Mouse (Mus musculus) urinary bladder, adult 2 months (tissue): ENCODE measurements around the gene Gm49396. TPM values are rescaled to one million over a fixed set of nuclear protein-coding genes. Genes with fewer than 3 reads are reported as not detected.

ENCODE experiments used
- DNase-seq: peaks from one replicate; pipeline ENCODE4 v3.0.0; 2022; ENCODE audit warnings: low spot score
- polyA plus RNA-seq: library from polyadenylated mRNA; depleted of rRNA; stranded (reverse); fragments of >200 nt; gene quantifications from 2 replicates; pipeline ENCODE4 v1.2.3, GENCODE M21; 2012

Gene Gm49396
- polyA plus RNA-seq, 1 experiment = 2.8 TPM

GRCm38 (mm10) chr7:30586455-30587020, 23.4 kb downstream of the Gm49396 start:
- DNase-seq = no peak

- peak; percentile 70 for DNase-seq
Measured at GRCm38 (mm10) chr7:30587842-30588667, 24.9 kb downstream of the Gm49396 start.

GRCm38 (mm10) chr7:30588676-30589434, 25.7 kb downstream of the Gm49396 start, which contains the start of gene Kmt2b:
TSS of gene Kmt2b (minus strand) at chr7:30588726.
- peak; percentile 95 for DNase-seq

DNA sequence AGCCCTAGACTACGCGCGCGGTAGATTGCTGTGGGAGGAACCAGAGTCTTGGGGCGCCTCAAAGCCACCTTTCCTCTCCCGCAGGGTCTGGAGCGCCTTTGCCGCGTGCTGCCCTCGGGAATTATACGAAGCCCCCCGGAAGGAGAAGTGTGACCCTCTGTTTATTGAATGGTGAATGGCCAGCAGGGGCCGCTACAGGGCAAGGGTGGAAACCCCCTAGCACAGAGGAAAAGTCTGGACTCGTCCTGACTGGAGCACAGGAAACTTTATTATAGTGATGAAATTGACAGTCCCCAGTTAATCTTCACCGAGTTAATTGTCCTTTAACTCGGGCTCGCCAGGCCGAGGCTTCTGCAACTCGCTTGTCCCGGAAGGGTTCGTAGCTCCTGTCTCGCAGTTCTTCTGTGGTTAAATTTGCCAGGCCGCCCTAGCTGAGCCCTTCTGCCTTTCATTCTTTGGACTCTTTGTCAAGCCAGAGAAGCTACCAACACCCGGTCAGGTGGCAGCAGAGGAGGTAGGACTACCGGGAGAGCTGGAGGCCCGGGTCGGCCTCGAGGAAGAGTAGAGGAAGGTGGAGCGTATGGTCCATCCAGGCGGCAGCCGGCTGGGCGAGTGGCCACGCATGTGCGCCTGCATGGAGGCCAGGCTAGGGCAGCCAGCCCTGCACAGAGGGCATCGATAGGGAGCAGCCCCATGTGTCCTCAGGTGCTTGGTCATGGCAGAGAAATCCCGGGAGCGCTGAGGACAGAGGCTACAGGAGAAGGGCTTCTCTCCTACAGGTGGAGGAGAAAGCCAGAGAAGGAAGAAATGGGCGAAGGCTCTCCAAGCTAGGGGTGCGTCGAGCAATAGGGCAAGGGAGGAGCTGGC, 26.5 kb downstream of the Gm49396 start:
- DNase-seq = peak; percentile 79

- DNase-seq = no peak
Measured at GRCm38 (mm10) chr7:30590927-30591604, 27.9 kb downstream of the Gm49396 start.

DNA sequence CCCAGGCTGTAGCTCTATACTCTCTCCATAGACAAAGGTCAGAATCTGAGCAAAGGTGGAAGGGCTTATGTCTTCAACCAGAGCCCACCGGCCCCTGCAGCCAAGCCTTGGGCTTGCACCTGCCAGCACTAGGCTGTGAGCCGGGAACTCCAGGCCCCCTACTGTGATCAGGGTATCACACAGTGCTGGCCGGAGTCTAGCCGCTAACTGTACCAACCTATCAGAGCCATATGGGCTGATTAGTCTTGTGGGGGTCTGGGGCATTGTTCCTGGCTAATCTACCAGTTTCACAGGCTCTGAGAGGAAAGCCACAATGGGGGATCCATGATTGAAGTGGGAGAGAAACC, 28.4 kb downstream of the Gm49396 start:
- no peak for DNase-seq

DNA sequence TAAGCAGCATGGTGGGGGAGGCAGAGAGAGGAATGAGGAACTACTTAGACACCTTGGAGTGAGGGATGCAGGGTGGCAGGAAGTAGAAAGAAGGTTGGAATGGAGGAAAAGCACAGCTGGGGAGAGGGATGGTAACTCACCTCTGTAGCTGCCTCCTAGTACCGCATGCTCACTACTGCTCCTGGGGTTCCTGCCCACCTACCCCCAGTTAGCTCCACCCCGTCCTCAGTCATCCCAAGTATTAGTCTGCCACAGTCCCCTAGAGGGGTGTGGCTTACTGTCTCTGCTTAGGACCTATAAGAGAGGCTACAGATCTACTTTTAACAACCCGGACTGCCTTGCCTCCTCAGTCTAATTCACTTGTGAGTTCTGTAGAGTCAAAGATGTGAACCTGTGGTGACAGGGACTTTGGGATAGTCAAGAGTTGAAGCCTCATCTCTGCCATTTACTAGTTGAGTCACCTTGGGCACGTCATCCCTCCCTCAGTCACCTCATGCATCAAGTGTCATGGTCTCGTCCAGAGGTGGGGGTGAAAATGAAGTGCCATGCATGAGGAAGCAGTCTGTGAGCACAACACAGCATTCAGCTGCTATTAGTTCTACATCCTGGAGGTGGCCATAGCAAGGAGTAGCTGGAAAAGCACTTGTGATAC, 29.8 kb downstream of the Gm49396 start:
- DNase-seq = no peak

GRCm38 (mm10) chr7:30593579-30594509, 30.7 kb downstream of the Gm49396 start:
- DNase-seq = no peak

DNA sequence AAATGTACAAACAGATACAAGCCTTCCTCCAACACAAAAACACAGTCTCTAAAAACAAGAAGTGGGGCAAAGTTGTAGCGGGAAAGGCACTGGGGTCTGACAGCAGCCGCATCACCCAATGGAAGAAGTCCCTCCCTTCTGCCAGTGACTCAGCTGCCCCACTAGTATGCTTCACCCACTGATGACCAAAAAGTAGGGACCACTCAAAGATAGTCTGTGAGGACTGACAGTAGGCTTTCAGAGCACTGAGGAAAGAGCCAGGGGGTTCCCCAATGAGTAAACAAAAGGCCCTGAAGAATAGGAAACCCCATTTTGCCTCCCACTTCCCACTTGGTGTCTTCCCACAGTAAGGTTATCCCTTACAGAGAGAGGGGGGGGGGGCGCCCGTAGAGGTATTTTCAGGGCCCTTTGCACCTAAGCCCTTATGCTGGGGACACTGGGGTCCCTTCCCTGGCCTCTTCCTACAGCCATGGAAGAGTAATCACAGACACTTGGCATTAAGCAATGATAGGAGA, 31.4 kb downstream of the Gm49396 start:
- DNase-seq = no peak

DNA sequence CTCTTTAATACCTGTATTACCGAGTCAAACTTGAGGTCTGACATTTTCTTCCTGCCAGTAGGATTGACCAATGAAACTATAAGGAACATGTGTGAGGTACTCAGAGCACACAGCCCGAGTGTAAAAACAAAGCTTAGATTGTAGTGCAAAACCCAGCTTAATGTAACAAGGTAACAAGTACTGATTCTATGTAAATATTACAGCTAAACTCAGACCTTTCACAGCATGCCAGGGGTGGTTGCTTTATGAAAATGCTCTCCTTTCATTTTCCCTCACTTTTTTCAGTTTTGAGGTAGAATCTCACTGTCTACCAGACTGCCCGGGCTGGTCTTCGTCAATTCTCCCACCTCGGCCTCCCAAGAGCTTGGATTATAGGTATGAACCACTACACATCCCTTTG, 32.9 kb downstream of the Gm49396 start:
- no peak for DNase-seq

DNA sequence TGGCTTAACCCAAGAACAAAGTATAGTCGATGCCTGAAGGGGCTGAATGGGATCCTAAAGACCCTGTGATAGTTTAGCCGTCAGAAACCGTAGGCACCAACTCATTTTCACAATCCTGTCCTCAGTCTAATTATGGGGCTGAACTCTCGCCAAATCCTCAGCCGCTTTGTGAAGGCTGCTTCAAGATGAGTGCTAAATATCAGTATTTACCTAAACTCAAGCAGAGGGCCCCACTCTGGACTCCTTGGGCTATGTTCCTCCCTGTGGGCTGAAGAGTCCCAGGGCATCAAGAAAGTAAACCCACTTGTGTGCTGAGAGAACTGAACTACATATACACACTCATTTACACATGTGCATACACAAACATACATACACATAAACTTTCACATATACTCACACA, 33.7 kb downstream of the Gm49396 start:
- DNase-seq = no peak

GRCm38 (mm10) chr7:30598786-30599185, 35.6 kb downstream of the Gm49396 start, which contains the start of gene Zbtb32:
TSS of gene Zbtb32 (minus strand) at chr7:30598909.
- no peak for DNase-seq

GRCm38 (mm10) chr7:30599933-30600353, 36.8 kb downstream of the Gm49396 start:
- peak; percentile 72 for DNase-seq

DNA sequence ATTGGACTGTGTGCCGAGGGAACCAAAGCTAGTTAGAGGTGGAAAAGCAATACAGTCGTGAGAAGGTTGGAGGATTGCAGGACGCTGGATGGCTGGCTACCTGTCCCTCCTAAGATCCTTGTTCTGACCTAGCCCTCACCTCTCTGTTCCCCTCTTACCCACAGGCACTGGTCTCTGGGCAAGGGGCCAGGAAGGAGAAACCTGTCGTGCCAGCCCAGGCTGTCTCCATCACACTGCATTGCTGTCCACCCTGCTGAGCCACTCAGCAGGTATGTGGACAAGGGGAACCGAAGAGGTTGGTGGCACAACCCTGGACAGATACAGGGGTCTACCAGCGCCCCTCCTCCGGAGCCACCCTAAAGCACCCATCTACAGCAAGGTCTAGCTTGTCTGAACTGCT, 37.5 kb downstream of the Gm49396 start:
- peak; percentile 57 for DNase-seq

DNA sequence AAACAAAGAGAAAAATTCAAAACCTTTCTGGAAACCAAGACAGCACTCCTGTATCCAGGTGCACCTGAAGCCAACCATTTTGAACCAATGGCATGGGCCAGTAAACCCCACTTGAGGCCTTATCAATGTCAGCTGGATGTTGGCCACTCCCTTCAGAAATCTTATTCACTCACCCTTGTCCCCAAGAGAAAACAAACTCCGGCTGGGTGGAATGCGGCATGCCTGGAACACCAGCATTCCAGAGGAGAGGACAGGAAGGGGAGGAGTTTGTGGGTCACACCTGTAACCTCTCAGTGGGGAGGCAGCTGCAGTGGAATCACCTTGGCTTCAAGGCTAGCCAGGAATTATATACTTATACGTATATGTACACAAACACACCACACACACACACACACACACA, 39.4 kb downstream of the Gm49396 start:
- DNase-seq = no peak

- DNase-seq = no peak
Measured at GRCm38 (mm10) chr7:30604424-30604823, 41.3 kb downstream of the Gm49396 start.

DNA sequence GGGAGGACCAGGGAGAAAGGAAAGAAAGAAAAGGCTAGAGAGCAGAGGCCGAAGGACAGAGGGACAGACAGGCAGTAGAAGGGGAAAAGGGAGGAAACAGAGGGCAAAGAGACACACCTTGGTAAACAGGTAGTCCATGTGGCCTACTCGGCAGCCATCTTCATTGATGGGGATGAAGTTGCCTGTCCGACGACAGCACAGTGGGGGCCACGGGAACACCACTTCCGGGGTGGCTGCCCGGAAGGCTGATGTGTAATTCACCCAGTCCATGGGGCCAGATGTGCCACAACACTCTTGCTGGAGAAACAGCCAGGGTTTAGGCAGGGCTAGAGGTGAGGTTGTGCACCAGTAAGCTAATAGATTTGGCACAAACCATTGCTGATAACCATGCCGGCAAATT, 41.8 kb downstream of the Gm49396 start:
- DNase-seq = no peak

- DNase-seq = no peak
Measured at GRCm38 (mm10) chr7:30607706-30608309, 44.7 kb downstream of the Gm49396 start.

- DNase-seq = no peak
Measured at GRCm38 (mm10) chr7:30608476-30608875, 45.3 kb downstream of the Gm49396 start.
